ENCODE assay signal across 9 mouse cellular contexts in the genomic region with DNA sequence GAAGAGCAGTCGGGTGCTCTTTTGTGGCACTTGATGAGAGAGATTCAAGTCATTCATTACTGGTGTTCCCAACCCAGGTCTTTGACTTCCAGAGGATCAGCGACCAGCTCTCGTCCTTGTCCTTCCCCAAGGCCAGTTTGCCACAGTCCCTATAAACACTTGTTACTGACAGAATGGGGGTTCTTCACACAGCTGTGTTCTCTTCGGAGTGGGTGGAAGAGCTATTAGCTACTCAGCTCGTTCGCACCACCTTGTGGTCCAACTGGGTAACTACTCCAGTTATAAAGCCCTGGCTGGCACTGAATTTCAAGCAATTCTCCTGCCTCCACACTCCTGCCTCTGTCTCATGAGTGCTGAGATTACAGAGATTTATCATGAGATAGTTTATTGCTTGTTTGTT. TPM values are rescaled to one million over a fixed set of nuclear protein-coding genes. Genes with fewer than 3 reads are reported as not detected.
DNase-seq lines count a peak whose midpoint lies in the region; ATAC-seq lines count a peak whose summit lies in the region.
"Had no signal": no experiment of that assay in that cellular context is flagged by ENCODE, and none has a peak within 500 bp of the region (broad histone marks: within the 10 kb centered on the region; RNA-seq: fewer than 3 reads in every experiment).

No protein-coding gene starts in this region.

- H3K9me3 ChIP-seq in intestine, embryonic 16.5 days (ENCODE audit: control insufficient read depth, low read length), result no peaks in the 10 kb centered on the region
- H3K9me3 ChIP-seq in limb, embryonic 11.5 days (ENCODE audit: control insufficient read depth, low read length), result no peaks in the 10 kb centered on the region
- H3K9me3 ChIP-seq in stomach, embryonic 16.5 days (replicated peaks; ENCODE audit: control insufficient read depth, low read length), result no peaks in the 10 kb centered on the region

- no peak overlapping the region for H3K27ac ChIP-seq in intestine, embryonic 16.5 days (ENCODE audit: low read length)
- no peak overlapping the region for H3K27ac ChIP-seq in limb, embryonic 11.5 days (replicated peaks; ENCODE audit: low read depth, low read length)
- H3K27ac ChIP-seq in stomach, embryonic 16.5 days (ENCODE audit: low read length), result no peak overlapping the region
- H3K27ac ChIP-seq: embryonic facial prominence, embryonic 15.5 days had no signal

- H3K9ac ChIP-seq in intestine, embryonic 16.5 days (ENCODE audit: low read depth, low read length), result no peak overlapping the region
- no peak overlapping the region for H3K9ac ChIP-seq in limb, embryonic 11.5 days (ENCODE audit: low read length)
- H3K9ac ChIP-seq in stomach, embryonic 16.5 days (ENCODE audit: low read length), result no peak overlapping the region
- H3K9ac ChIP-seq: embryonic facial prominence, embryonic 15.5 days had no signal

- no peaks in the 10 kb centered on the region for H3K4me1 ChIP-seq in intestine, embryonic 16.5 days (ENCODE audit: control insufficient read depth, insufficient read depth, low read length)
- no peaks in the 10 kb centered on the region for H3K4me1 ChIP-seq in limb, embryonic 11.5 days (ENCODE audit: control insufficient read depth, insufficient read depth, low read length)
- H3K4me1 ChIP-seq in stomach, embryonic 16.5 days (ENCODE audit: control insufficient read depth, insufficient read depth, low read length), result no peaks in the 10 kb centered on the region
- H3K4me1 ChIP-seq: embryonic facial prominence, embryonic 15.5 days had no signal

- no peaks in the 10 kb centered on the region for H3K27me3 ChIP-seq in intestine, embryonic 16.5 days (replicated peaks; ENCODE audit: control insufficient read depth, insufficient read depth, low read length)
- no peaks in the 10 kb centered on the region for H3K27me3 ChIP-seq in limb, embryonic 11.5 days (ENCODE audit: control insufficient read depth, insufficient read depth, low read length)
- H3K27me3 ChIP-seq in stomach, embryonic 16.5 days (ENCODE audit: control insufficient read depth, insufficient read depth, low read length), result no peaks in the 10 kb centered on the region
- H3K27me3 ChIP-seq: embryonic facial prominence, embryonic 15.5 days had no signal

- peak; percentile 59 for DNase-seq in ovary, adult 18-20 months (ENCODE audit: low spot score)
- no peak for DNase-seq in ovary, postnatal 10 days (ENCODE audit: low spot score)
- DNase-seq in cerebellum, adult 8-10 months, result peak; percentile 63
- peak; percentile 45 to 63 for DNase-seq in frontal cortex, postnatal 25 days (ENCODE audit: low spot score in 2 of 2)
- peak; percentile 81 for DNase-seq in limb, embryonic 11.5 days (ENCODE audit: low spot score)

- ATAC-seq in intestine, embryonic 16.5 days, result peak; percentile 65
- ATAC-seq in limb, embryonic 11.5 days (ENCODE audit: insufficient number of reproducible peaks, low FRiP score, low TSS enrichment, low read depth), result no peak
- peak; percentile 93 for ATAC-seq in monocyte, adult 5-6 weeks (replicated peaks; ENCODE audit: insufficient number of reproducible peaks, low FRiP score, low TSS enrichment, poor library complexity, severe bottlenecking)
- 0 out of 2 replicates have a peak, but pooled peaks have one; percentile 44 for ATAC-seq in stomach, embryonic 16.5 days (ENCODE audit: insufficient read depth, low FRiP score)

- 19% methylated on average over 6 of the region's 6 CpGs for WGBS in intestine, embryonic 16.5 days
- 26% methylated on average over 6 of the region's 6 CpGs for WGBS in limb, embryonic 11.5 days
- 19% methylated on average over 6 of the region's 6 CpGs for WGBS in stomach, embryonic 16.5 days

- H3K36me3 ChIP-seq in intestine, embryonic 16.5 days (ENCODE audit: control insufficient read depth, insufficient read depth, low read length), result no peaks in the 10 kb centered on the region
- H3K36me3 ChIP-seq in limb, embryonic 11.5 days (ENCODE audit: control insufficient read depth, insufficient read depth, low read length), result no peaks in the 10 kb centered on the region
- no peaks in the 10 kb centered on the region for H3K36me3 ChIP-seq in stomach, embryonic 16.5 days (ENCODE audit: control insufficient read depth, insufficient read depth, low read length)
- H3K36me3 ChIP-seq: embryonic facial prominence, embryonic 15.5 days had no signal

- no peak overlapping the region for H3K4me3 ChIP-seq in intestine, embryonic 16.5 days (ENCODE audit: low read length)
- H3K4me3 ChIP-seq in limb, embryonic 11.5 days (ENCODE audit: low read depth, low read length), result no peak overlapping the region
- no peak overlapping the region for H3K4me3 ChIP-seq in stomach, embryonic 16.5 days (replicated peaks; ENCODE audit: low read length)
- H3K4me3 ChIP-seq: embryonic facial prominence, embryonic 15.5 days had no signal

- no peak overlapping the region for H3K4me2 ChIP-seq in intestine, embryonic 16.5 days (ENCODE audit: low read depth, low read length)
- H3K4me2 ChIP-seq in limb, embryonic 11.5 days (ENCODE audit: low read depth, severe bottlenecking), result no peak overlapping the region
- no peak overlapping the region for H3K4me2 ChIP-seq in stomach, embryonic 16.5 days (ENCODE audit: low read depth, low read length)
- H3K4me2 ChIP-seq: embryonic facial prominence, embryonic 15.5 days had no signal

RNA-seq across cellular contexts. Expression of a gene that starts 14.5 kb away (rescaled TPM):
- 11.7 and 14.2 TPM in 2 replicates for polyA plus RNA-seq in intestine, embryonic 16.5 days (2015; fragmentation: Nextera tagmentation; extraction: Ambion mirVana)
- 7.6 and 8.0 TPM in 2 replicates for polyA plus RNA-seq in limb, embryonic 11.5 days (2014; fragmentation: Nextera tagmentation; extraction: Ambion mirVana)
- total RNA-seq in monocyte, adult 5-6 weeks (2017), result 15.4 to 24.3 TPM (median 17.8 TPM) in 3 replicates
- 13.1 and 15.2 TPM in 2 replicates for polyA plus RNA-seq in stomach, embryonic 16.5 days (2015; fragmentation: Nextera tagmentation; extraction: Ambion mirVana)
